Mouse (Mus musculus): Measurements from ENCODE around the gene Clp1. TPM values are rescaled to one million over a fixed set of nuclear protein-coding genes. Genes with fewer than 3 reads are reported as not detected.

Clp1 gene
- polyA plus RNA-seq, 1 experiment from 2014 or later = 19.3 TPM

- DNase-seq (ENCODE audit: low spot score) (no peak), ATAC-seq (no peak)
- Histone ChIP-seq H3K9ac (replicated peaks; ENCODE audit: low read depth) (peak overlapping the region; percentile 70; the same call in 1 of the 2 replicates), H3K4me1 (ENCODE audit: insufficient read depth, low read depth, low read length) (no peaks in the 10 kb centered on the region; the same call in 1 of the 2 replicates), H3K27me3 (replicated peaks; ENCODE audit: insufficient read depth, low read length) (no peaks in the 10 kb centered on the region), H3K9me3 (ENCODE audit: low read length) (no peaks in the 10 kb centered on the region), H3K27ac (ENCODE audit: low read length) (peak overlapping the region; percentile 97), H3K4me2 (replicated peaks; ENCODE audit: low read depth, low read length) (peak overlapping the region; percentile 84), H3K4me3 (ENCODE audit: low read depth, low read length) (peak overlapping the region; percentile 92), H3K36me3 (ENCODE audit: insufficient read depth, low read length) (no peaks in the 10 kb centered on the region)
- 21% methylated on average over 9 of the region's 9 CpGs for WGBS
- TF ChIP-seq CTCF (IDR thresholded peaks at IDR 0.05) (no peak), EP300 (IDR thresholded peaks at IDR 0.05) (no peak)
These were observed 10.5 kb downstream of the Clp1 start for GRCm38 (mm10) chr2:84716423-84717355.

- peak overlapping the region; percentile 70 for H3K9ac ChIP-seq (replicated peaks; ENCODE audit: low read depth)
- under 1% methylated on average over 33 of the region's 33 CpGs for WGBS
- no peaks in the 10 kb centered on the region; the same call in 1 of the 2 replicates for H3K4me1 ChIP-seq (ENCODE audit: insufficient read depth, low read depth, low read length)
- no peaks in the 10 kb centered on the region for H3K36me3 ChIP-seq (ENCODE audit: insufficient read depth, low read length)
- no peaks in the 10 kb centered on the region for H3K9me3 ChIP-seq (ENCODE audit: low read length)
- TF ChIP-seq CTCF (IDR thresholded peaks at IDR 0.05) = no peak
- TF ChIP-seq EP300 (IDR thresholded peaks at IDR 0.05) = peak; percentile 69
- H3K27me3 ChIP-seq (replicated peaks; ENCODE audit: insufficient read depth, low read length) = no peaks in the 10 kb centered on the region
- peak; percentile 99 for DNase-seq (ENCODE audit: low spot score)
- peak overlapping the region; percentile 97 for H3K27ac ChIP-seq (ENCODE audit: low read length)
- ATAC-seq = peak; percentile 93
- H3K4me2 ChIP-seq (replicated peaks; ENCODE audit: low read depth, low read length) = peak overlapping the region; percentile 84
- peak overlapping the region; percentile 92 for H3K4me3 ChIP-seq (ENCODE audit: low read depth, low read length)
These were observed 11.4 kb downstream of the Clp1 start for GRCm38 (mm10) chr2:84715562-84716361.

- Histone ChIP-seq H3K4me1 (ENCODE audit: insufficient read depth, low read depth, low read length) (no peaks in the 10 kb centered on the region; the same call in 1 of the 2 replicates), H3K9me3 (ENCODE audit: low read length) (no peaks in the 10 kb centered on the region), H3K9ac (replicated peaks; ENCODE audit: low read depth) (peak within 1 kb of the TSS; percentile 90), H3K4me2 (replicated peaks; ENCODE audit: low read depth, low read length) (peak within 1 kb of the TSS; percentile 84), H3K27me3 (replicated peaks; ENCODE audit: insufficient read depth, low read length) (no peaks in the 10 kb centered on the region), H3K4me3 (ENCODE audit: low read depth, low read length) (peak within 1 kb of the TSS; percentile 92), H3K27ac (ENCODE audit: low read length) (peak within 1 kb of the TSS; percentile 97), H3K36me3 (ENCODE audit: insufficient read depth, low read length) (no peaks in the 10 kb centered on the region)
- DNase-seq (ENCODE audit: low spot score) (peak; percentile 99), ATAC-seq (peak; percentile 93)
- under 1% methylated on average over 63 of the region's 107 CpGs for WGBS
- TF ChIP-seq CTCF (IDR thresholded peaks at IDR 0.05) = no peak
- TF ChIP-seq EP300 (IDR thresholded peaks at IDR 0.05) = no peak
These were observed 12.2 kb downstream of the Clp1 start, which contains the start of gene Zdhhc5 for GRCm38 (mm10) chr2:84714811-84715561. Zdhhc5 (minus strand) TSS chr2:84715180.

- 0% methylated on average over 17 of the region's 26 CpGs for WGBS
- Histone ChIP-seq H3K9me3 (ENCODE audit: low read length) (no peaks in the 10 kb centered on the region), H3K36me3 (ENCODE audit: insufficient read depth, low read length) (no peaks in the 10 kb centered on the region), H3K27ac (ENCODE audit: low read length) (peak overlapping the region; percentile 97), H3K9ac (replicated peaks; ENCODE audit: low read depth) (peak overlapping the region; percentile 90), H3K4me1 (ENCODE audit: insufficient read depth, low read depth, low read length) (no peaks in the 10 kb centered on the region; the same call in 1 of the 2 replicates), H3K4me3 (ENCODE audit: low read depth, low read length) (peak overlapping the region; percentile 92), H3K4me2 (replicated peaks; ENCODE audit: low read depth, low read length) (peak overlapping the region; percentile 84), H3K27me3 (replicated peaks; ENCODE audit: insufficient read depth, low read length) (no peaks in the 10 kb centered on the region)
- no peak for DNase-seq (ENCODE audit: low spot score)
- no peak for ATAC-seq
- TF ChIP-seq CTCF (IDR thresholded peaks at IDR 0.05) = no peak
- TF ChIP-seq EP300 (IDR thresholded peaks at IDR 0.05) = no peak
These were observed 12.7 kb downstream of the Clp1 start for GRCm38 (mm10) chr2:84714422-84714810.

GRCm38 (mm10) chr2:84711898-84712297 is 15.3 kb downstream of the Clp1 start:
- no peak overlapping the region for H3K27ac ChIP-seq (ENCODE audit: low read length)
- H3K9ac ChIP-seq (replicated peaks; ENCODE audit: low read depth) = no peak overlapping the region
- no peaks in the 10 kb centered on the region for H3K27me3 ChIP-seq (replicated peaks; ENCODE audit: insufficient read depth, low read length)
- no peaks in the 10 kb centered on the region; the same call in 1 of the 2 replicates for H3K4me1 ChIP-seq (ENCODE audit: insufficient read depth, low read depth, low read length)
- ATAC-seq = no peak
- H3K4me2 ChIP-seq (replicated peaks; ENCODE audit: low read depth, low read length) = no peak overlapping the region
- H3K9me3 ChIP-seq (ENCODE audit: low read length) = no peaks in the 10 kb centered on the region
- TF ChIP-seq EP300 (IDR thresholded peaks at IDR 0.05) (no peak), CTCF (IDR thresholded peaks at IDR 0.05) (no peak)
- 87% methylated on average over 2 of the region's 2 CpGs for WGBS
- no peaks in the 10 kb centered on the region for H3K36me3 ChIP-seq (ENCODE audit: insufficient read depth, low read length)
- H3K4me3 ChIP-seq (ENCODE audit: low read depth, low read length) = no peak overlapping the region
- no peak for DNase-seq (ENCODE audit: low spot score)

Data from lung, postnatal 0 days (tissue).